Mouse (Mus musculus) MEL (cell line): Measurements from ENCODE around the gene Rab13. TPM values are rescaled to one million over a fixed set of nuclear protein-coding genes. Genes with fewer than 3 reads are reported as not detected.

Source experiments
- DNase-seq: peaks from one replicate; pipeline ENCODE4 v3.0.0; 2011; ENCODE audit warnings: low read depth, low spot score
- H3K27ac ChIP-seq: 2 replicates; pipeline ENCODE4 v1.5.1; 2012; ENCODE audit warnings: low read depth, mild to moderate bottlenecking, control low read depth, low read length, moderate library complexity; ENCODE audit not compliant: control insufficient read depth
- H3K27me3 ChIP-seq, 2 experiments: fragments of 150-350 bp in 1 of 2; sonication (generic) in 1 of 2; 2 replicates each; pipeline ENCODE4 v1.6.1; 2012; ENCODE audit warnings: low read length in 2 of 2, mild to moderate bottlenecking in 2 of 2, improper control_type of control experiment in 1 of 2, moderate library complexity in 1 of 2; ENCODE audit not compliant: insufficient read depth in 2 of 2, control insufficient read depth in 1 of 2
- H3K36me3 ChIP-seq, 2 experiments: 2 replicates each; pipeline ENCODE4 v1.6.1; 2012 to 2014; ENCODE audit warnings: low read length in 2 of 2, improper control_type of control experiment in 1 of 2, inconsistent platforms in 1 of 2, mild to moderate bottlenecking in 1 of 2; ENCODE audit not compliant: insufficient read depth in 2 of 2, control insufficient read depth in 1 of 2
- H3K4me1 ChIP-seq, 2 experiments: fragments of 150-350 bp in 1 of 2; sonication (generic) in 1 of 2; 2 replicates each; pipeline ENCODE4 v1.6.1; 2012; ENCODE audit warnings: low read length in 2 of 2, improper control_type of control experiment in 1 of 2, mild to moderate bottlenecking in 1 of 2; ENCODE audit not compliant: insufficient read depth in 2 of 2, control insufficient read depth in 1 of 2
- H3K4me3 ChIP-seq, 2 experiments: fragments of 150-350 bp in 1 of 2; sonication (generic) in 1 of 2; 2 replicates each; pipeline ENCODE4 v1.5.1; 2012; ENCODE audit warnings: low read depth in 2 of 2, low read length in 2 of 2, mild to moderate bottlenecking in 2 of 2, moderate library complexity in 2 of 2, control low read depth in 1 of 2, improper control_type of control experiment in 1 of 2; ENCODE audit not compliant: control insufficient read depth in 1 of 2, insufficient read depth in 1 of 2
- H3K79me2 ChIP-seq: 2 replicates; pipeline ENCODE4 v1.6.1; 2012; ENCODE audit warnings: mild to moderate bottlenecking, low read length, moderate library complexity; ENCODE audit not compliant: control insufficient read depth, poor library complexity, insufficient read depth
- H3K9ac ChIP-seq: 2 replicates; pipeline ENCODE4 v1.6.1; 2012; ENCODE audit warnings: low read depth, mild to moderate bottlenecking, control low read depth, low read length, moderate library complexity; ENCODE audit not compliant: control insufficient read depth, poor library complexity, severe bottlenecking
- H3K9me3 ChIP-seq: fragments of 150-350 bp; sonication (generic); replicated peaks from 2 replicates; pipeline ENCODE4 v1.6.1; 2012; ENCODE audit warnings: mild to moderate bottlenecking, low read length, improper control_type of control experiment, moderate library complexity; ENCODE audit not compliant: insufficient read depth
- CHD1 ChIP-seq: IDR thresholded peaks from 2 replicates; pipeline ENCODE4 v1.6.1; 2012; ENCODE audit warnings: low read depth, mild to moderate bottlenecking, inconsistent platforms, low read length, improper control_type of control experiment
- CHD2 ChIP-seq: IDR thresholded peaks from 2 replicates; pipeline ENCODE4 v1.6.1; 2011; ENCODE audit warnings: low read length, improper control_type of control experiment
- CTCF ChIP-seq, 3 experiments: IDR thresholded peaks in 2 of 3; conservative IDR thresholded peaks in 1 of 3; 2 replicates each; pipeline ENCODE4 v1.5.1; 2011 to 2012; ENCODE audit warnings: low read length in 3 of 3, low read depth in 2 of 3, mild to moderate bottlenecking in 2 of 3, improper control_type of control experiment in 1 of 3, inconsistent platforms in 1 of 3, mixed read lengths in 1 of 3, moderate library complexity in 1 of 3; ENCODE audit not compliant: control insufficient read depth in 1 of 3, insufficient read depth in 1 of 3, poor library complexity in 1 of 3, severe bottlenecking in 1 of 3
- E2F4 ChIP-seq: IDR thresholded peaks from 2 replicates; pipeline ENCODE4 v1.6.1; 2011; ENCODE audit warnings: low read depth, low read length, improper control_type of control experiment, borderline replicate concordance
- ETS1 ChIP-seq: IDR thresholded peaks from 2 replicates; pipeline ENCODE4 v1.6.1; 2012; ENCODE audit warnings: low read depth, mild to moderate bottlenecking, inconsistent platforms, low read length, improper control_type of control experiment, moderate library complexity
- GATA1 ChIP-seq: IDR thresholded peaks from 2 replicates; pipeline ENCODE4 v1.6.1; 2011; ENCODE audit warnings: low read depth, low read length, improper control_type of control experiment
- HCFC1 ChIP-seq: IDR thresholded peaks from 2 replicates; pipeline ENCODE4 v1.6.1; 2012; ENCODE audit warnings: low read depth, mild to moderate bottlenecking, inconsistent platforms, low read length, improper control_type of control experiment, moderate library complexity
- JUND ChIP-seq: IDR thresholded peaks from 2 replicates; pipeline ENCODE4 v1.6.1; 2011; ENCODE audit warnings: low read depth, mild to moderate bottlenecking, improper control_type of control experiment, low read length
- KAT2A ChIP-seq: conservative IDR thresholded peaks from 2 replicates; pipeline ENCODE4 v1.6.1; 2012; ENCODE audit warnings: low read depth, low read length, improper control_type of control experiment, inconsistent platforms
- MAFK ChIP-seq: IDR thresholded peaks from 2 replicates; pipeline ENCODE4 v1.6.1; 2011; ENCODE audit warnings: low read depth, mild to moderate bottlenecking, low read length, improper control_type of control experiment, borderline replicate concordance
- MAX ChIP-seq: IDR thresholded peaks from 2 replicates; pipeline ENCODE4 v1.6.1; 2011; ENCODE audit warnings: low read length, improper control_type of control experiment
- MAZ ChIP-seq: IDR thresholded peaks from 2 replicates; pipeline ENCODE4 v1.6.1; 2012; ENCODE audit warnings: low read depth, mild to moderate bottlenecking, inconsistent platforms, low read length, improper control_type of control experiment
- MXI1 ChIP-seq: IDR thresholded peaks from 2 replicates; pipeline ENCODE4 v1.6.1; 2011; ENCODE audit warnings: mild to moderate bottlenecking, low read depth, low read length, improper control_type of control experiment
- MYB ChIP-seq: IDR thresholded peaks from 2 replicates; pipeline ENCODE4 v1.6.1; 2011; ENCODE audit warnings: mild to moderate bottlenecking, low read depth, low read length, improper control_type of control experiment
- MYC ChIP-seq: IDR thresholded peaks from 2 replicates; pipeline ENCODE4 v1.6.1; 2011; ENCODE audit warnings: low read depth, mild to moderate bottlenecking, low read length, improper control_type of control experiment, moderate library complexity
- POLR2A ChIP-seq, 2 experiments: IDR thresholded peaks; 2 replicates each; pipeline ENCODE4 v1.6.1; 2011 to 2012; ENCODE audit warnings: low read length in 2 of 2, mild to moderate bottlenecking in 2 of 2, control low read depth in 1 of 2, improper control_type of control experiment in 1 of 2, low read depth in 1 of 2, moderate library complexity in 1 of 2; ENCODE audit not compliant: control insufficient read depth in 1 of 2, insufficient read depth in 1 of 2, poor library complexity in 1 of 2
- POLR2AphosphoS2 ChIP-seq: IDR thresholded peaks from 2 replicates; pipeline ENCODE4 v1.6.1; 2011; ENCODE audit warnings: low read length, improper control_type of control experiment
- POLR2AphosphoS5 ChIP-seq: IDR thresholded peaks from 2 replicates; pipeline ENCODE4 v1.6.1; 2012; ENCODE audit warnings: low read depth, borderline replicate concordance, mild to moderate bottlenecking, inconsistent platforms, low read length, moderate library complexity, mixed read lengths
- RAD21 ChIP-seq: IDR thresholded peaks from 2 replicates; pipeline ENCODE4 v1.6.1; 2011; ENCODE audit warnings: mild to moderate bottlenecking, low read depth, low read length, improper control_type of control experiment
- RCOR1 ChIP-seq: IDR thresholded peaks from 2 replicates; pipeline ENCODE4 v1.6.1; 2012; ENCODE audit warnings: low read depth, mild to moderate bottlenecking, inconsistent platforms, low read length, improper control_type of control experiment
- SIN3A ChIP-seq: IDR thresholded peaks from 2 replicates; pipeline ENCODE4 v1.6.1; 2012; ENCODE audit warnings: low read length, improper control_type of control experiment, inconsistent platforms
- SMC3 ChIP-seq: IDR thresholded peaks from 2 replicates; pipeline ENCODE4 v1.6.1; 2011; ENCODE audit warnings: low read depth, low read length, improper control_type of control experiment
- TAL1 ChIP-seq: IDR thresholded peaks from 2 replicates; pipeline ENCODE4 v1.6.1; 2012; ENCODE audit warnings: mild to moderate bottlenecking, inconsistent platforms, low read length, moderate library complexity, mixed read lengths
- TBP ChIP-seq: IDR thresholded peaks from 2 replicates; pipeline ENCODE4 v1.8.0; 2011; ENCODE audit warnings: low read depth, low read length, improper control_type of control experiment
- TCF12 ChIP-seq: IDR thresholded peaks from 2 replicates; pipeline ENCODE4 v1.6.1; 2014; ENCODE audit warnings: low read depth, mild to moderate bottlenecking, inconsistent platforms, low read length, improper control_type of control experiment, moderate library complexity
- UBTF ChIP-seq: IDR thresholded peaks from 2 replicates; pipeline ENCODE4 v1.6.1; 2012; ENCODE audit warnings: low read depth, mild to moderate bottlenecking, inconsistent platforms, low read length, improper control_type of control experiment, moderate library complexity, borderline replicate concordance; ENCODE audit not compliant: insufficient read depth
- USF1 ChIP-seq: IDR thresholded peaks from 2 replicates; pipeline ENCODE4 v1.6.1; 2014; ENCODE audit warnings: low read depth, mild to moderate bottlenecking, inconsistent platforms, low read length, improper control_type of control experiment, moderate library complexity
- USF2 ChIP-seq, 2 experiments: IDR thresholded peaks; 2 replicates each; pipeline ENCODE4 v1.6.1; 2011 to 2012; ENCODE audit warnings: improper control_type of control experiment in 2 of 2, low read length in 2 of 2, borderline replicate concordance in 1 of 2, inconsistent platforms in 1 of 2, low read depth in 1 of 2, mild to moderate bottlenecking in 1 of 2; ENCODE audit not compliant: insufficient read depth in 1 of 2
- ZC3H11A ChIP-seq: IDR thresholded peaks from 2 replicates; pipeline ENCODE4 v1.6.1; 2012; ENCODE audit warnings: low read depth, mild to moderate bottlenecking, inconsistent platforms, low read length, improper control_type of control experiment
- ZMIZ1 ChIP-seq: IDR thresholded peaks from 2 replicates; pipeline ENCODE4 v1.6.1; 2012; ENCODE audit warnings: low read depth, mild to moderate bottlenecking, inconsistent platforms, low read length, improper control_type of control experiment, moderate library complexity
- ZNF384 ChIP-seq: IDR thresholded peaks from 2 replicates; pipeline ENCODE4 v1.6.1; 2012; ENCODE audit warnings: low read depth, mild to moderate bottlenecking, inconsistent platforms, low read length, improper control_type of control experiment
- polyA plus RNA-seq, 2 experiments: library from polyadenylated mRNA; stranded (reverse) in 1 of 2; unstranded in 1 of 2; fragments of >175 nt in 1 of 2; fragments of >200 nt in 1 of 2; gene quantifications; 2 replicates each; pipeline versions ENCODE4 v1.2.1 to v1.2.4; 2012; ENCODE audit warnings: low replicate concordance in 2 of 2, low read depth in 1 of 2; ENCODE audit not compliant: insufficient read length in 2 of 2, insufficient read depth in 1 of 2, missing spikeins in 1 of 2
- total RNA-seq: library from RNA; depleted of rRNA; stranded (reverse); fragments of 300-350 nt; gene quantifications from 2 replicates; pipeline ENCODE4 v1.2.3, GENCODE M21; 2012

Rab13 gene
- total and polyA plus RNA-seq, 3 experiments: 5.1 to 7.7 TPM; not detected in 1

- 0 out of 2 replicates have a peak, but pooled peaks have one; percentile 42 for TF ChIP-seq TBP
- TF ChIP-seq, all 39 proteins: peak for 26
Measured at GRCm38 (mm10) chr3:90265034-90265931, 51.8 kb downstream of the Rab13 start, which contains the start of gene Dennd4b (continued).

GRCm38 (mm10) chr3:90265932-90266741 lies 52.6 kb downstream of the Rab13 start:
- H3K27me3 ChIP-seq: no peaks in the 10 kb centered on the region
- H3K9me3 ChIP-seq: no peaks in the 10 kb centered on the region
- peaks cover 22% of the 10 kb centered on the region for H3K79me2 ChIP-seq
- 0 out of 2 replicates have a peak, but pooled peaks have one; percentile 8 for TF ChIP-seq ZC3H11A
- peak; percentile 55 for TF ChIP-seq SIN3A
- peak; percentile 95 for TF ChIP-seq ZMIZ1
- TF ChIP-seq TCF12: peak; percentile 56; the same call in 1 of the 2 replicates
- TF ChIP-seq POLR2A (IDR thresholded peaks at IDR 0.05; ENCODE audit: control insufficient read depth in 1 of 2, insufficient read depth in 1 of 2, low read depth in 1 of 2, low read length in 2 of 2, poor library complexity in 1 of 2): peak; percentile 55 to 84
- no peak; the same call in 1 of the 2 replicates for TF ChIP-seq SMC3
- TF ChIP-seq ZNF384: no peak
- TF ChIP-seq MAFK: peak; percentile 21; the same call in 1 of the 2 replicates
- TF ChIP-seq TAL1: no peak
- TF ChIP-seq E2F4: 0 out of 2 replicates have a peak, but pooled peaks have one; percentile 4
- TF ChIP-seq MXI1: peak; percentile 56
- TF ChIP-seq MAZ: peak; percentile 72; the same call in 1 of the 2 replicates
- TF ChIP-seq CTCF (IDR thresholded peaks at IDR 0.05 in 2 of 3, conservative IDR thresholded peaks at IDR 0.05 in 1 of 3; ENCODE audit: control insufficient read depth in 1 of 3, insufficient read depth in 1 of 3, low read depth in 2 of 3, low read length in 3 of 3, poor library complexity in 1 of 3, severe bottlenecking in 1 of 3): no peak
- 0 out of 2 replicates have a peak, but pooled peaks have one; percentile 2 for TF ChIP-seq GATA1
- no peak for TF ChIP-seq UBTF
- TF ChIP-seq RAD21: no peak
- TF ChIP-seq POLR2AphosphoS2: peak; percentile 64
- TF ChIP-seq ETS1: peak; percentile 42; the same call in 1 of the 2 replicates
- no peak; the same call in 1 of the 2 replicates for TF ChIP-seq RCOR1
- no peak for TF ChIP-seq USF2 (IDR thresholded peaks at IDR 0.05; ENCODE audit: borderline replicate concordance in 1 of 2, insufficient read depth in 1 of 2, low read depth in 1 of 2, low read length in 2 of 2)
- 0 out of 2 replicates have a peak, but pooled peaks have one; percentile 9 for TF ChIP-seq POLR2AphosphoS5
- no peak for TF ChIP-seq MYB
- peak; percentile 44; the same call in 1 of the 2 replicates for TF ChIP-seq MAX
- no peak; the same call in 1 of the 2 replicates for TF ChIP-seq CHD1
- no peak for TF ChIP-seq JUND
- 0 out of 2 replicates have a peak, but pooled peaks have one; percentile 2 for TF ChIP-seq KAT2A
- TF ChIP-seq MYC: peak; percentile 38; the same call in 1 of the 2 replicates
- peak; percentile 78 for TF ChIP-seq HCFC1
- no peak for TF ChIP-seq CHD2
- peak; percentile 19; the same call in 1 of the 2 replicates for TF ChIP-seq USF1

More at GRCm38 (mm10) chr3:90265932-90266741, 52.6 kb downstream of the Rab13 start:
- peak overlapping the region; percentile 73 to 76 for H3K4me3 ChIP-seq
- H3K27ac ChIP-seq: peak overlapping the region; percentile 87
- H3K4me1 ChIP-seq: peaks cover 4 to 29% of the 10 kb centered on the region in 2 experiments
- DNase-seq: peak; percentile 96
- H3K9ac ChIP-seq: peak overlapping the region; percentile 88
- H3K36me3 ChIP-seq: peaks cover 2 to 26% of the 10 kb centered on the region in 2 experiments; a peak in 3 of 4 replicates
